Mouse (Mus musculus): ENCODE results near the gene Ubqln1. TPM values are rescaled to one million over a fixed set of nuclear protein-coding genes. Genes with fewer than 3 reads are reported as not detected.

Gene Ubqln1
- total and polyA plus RNA-seq, 3 experiments = 68.6 to 146 TPM; not detected in 1

DNA sequence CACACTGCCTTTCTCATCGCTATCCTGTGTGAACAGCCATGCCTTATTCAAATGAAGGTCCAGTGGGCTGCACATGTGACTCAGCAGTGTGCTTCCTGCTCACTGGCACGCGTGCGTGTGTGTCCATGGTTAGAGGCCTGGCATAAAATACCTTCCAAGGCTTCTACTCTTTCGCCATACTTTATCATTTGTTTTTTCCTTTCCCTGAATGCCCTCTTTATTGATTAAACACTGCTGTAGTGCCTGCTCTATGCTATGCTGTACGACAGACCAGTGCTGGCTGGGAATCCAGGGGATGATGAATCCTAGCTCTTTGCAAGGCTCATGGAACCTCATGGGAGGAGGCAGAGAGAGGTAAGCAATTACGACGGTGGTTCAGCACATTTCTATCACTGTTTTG is 16.6 kb upstream of the Ubqln1 start:
- Histone ChIP-seq H3K4me3 (ENCODE audit: control insufficient read depth in 1 of 2, insufficient read depth in 1 of 2, low read depth in 2 of 2, low read length in 2 of 2) (no peak overlapping the region), H3K79me2 (ENCODE audit: control insufficient read depth, insufficient read depth, low read length, poor library complexity) (no peaks in the 10 kb centered on the region), H3K4me1 (ENCODE audit: control insufficient read depth in 1 of 2, insufficient read depth in 2 of 2, low read length in 2 of 2) (peaks cover 0 to 4% of the 10 kb centered on the region in 2 experiments; a peak in 1 of 4 replicates), H3K9me3 (replicated peaks; ENCODE audit: insufficient read depth, low read length) (no peaks in the 10 kb centered on the region), H3K27me3 (ENCODE audit: control insufficient read depth in 1 of 2, insufficient read depth in 2 of 2, low read length in 2 of 2) (no peaks in the 10 kb centered on the region), H3K9ac (ENCODE audit: control insufficient read depth, low read depth, low read length, poor library complexity, severe bottlenecking) (no peak overlapping the region), H3K27ac (ENCODE audit: control insufficient read depth, low read depth, low read length) (no peak overlapping the region), H3K36me3 (ENCODE audit: control insufficient read depth in 1 of 2, insufficient read depth in 2 of 2, low read length in 2 of 2) (peaks cover 0 to 8% of the 10 kb centered on the region in 2 experiments; a peak in 2 of 4 replicates)
- TF ChIP-seq CHD2 (IDR thresholded peaks at IDR 0.05; ENCODE audit: low read length) (no peak), MEF2A (IDR thresholded peaks at IDR 0.05; ENCODE audit: extremely low read depth, insufficient replicate concordance, low read depth, low read length, poor library complexity, severe bottlenecking) (no peak), MYC (IDR thresholded peaks at IDR 0.05; ENCODE audit: low read depth, low read length) (no peak), ELF1 (IDR thresholded peaks at IDR 0.05; ENCODE audit: low read depth, low read length) (no peak), USF2 (IDR thresholded peaks at IDR 0.05; ENCODE audit: borderline replicate concordance in 1 of 2, insufficient read depth in 1 of 2, low read depth in 1 of 2, low read length in 2 of 2) (no peak), MXI1 (IDR thresholded peaks at IDR 0.05; ENCODE audit: low read depth, low read length) (no peak), ETS1 (IDR thresholded peaks at IDR 0.05; ENCODE audit: low read depth, low read length) (no peak), POLR2AphosphoS2 (IDR thresholded peaks at IDR 0.05; ENCODE audit: low read length) (no peak), E2F4 (IDR thresholded peaks at IDR 0.05; ENCODE audit: borderline replicate concordance, low read depth, low read length) (no peak), NELFE (IDR thresholded peaks at IDR 0.05; ENCODE audit: low read depth, low read length) (no peak), JUND (IDR thresholded peaks at IDR 0.05; ENCODE audit: low read depth, low read length) (no peak)
- DNase-seq (ENCODE audit: low read depth, low spot score) = no peak

GRCm38 (mm10) chr13:58228624-58229023 is 13.2 kb upstream of the Ubqln1 start:
- Histone ChIP-seq H3K27me3 (ENCODE audit: control insufficient read depth in 1 of 2, insufficient read depth in 2 of 2, low read length in 2 of 2) (no peaks in the 10 kb centered on the region), H3K36me3 (ENCODE audit: control insufficient read depth in 1 of 2, insufficient read depth in 2 of 2, low read length in 2 of 2) (peaks cover 0 to 8% of the 10 kb centered on the region in 2 experiments; a peak in 1 of 4 replicates), H3K4me1 (ENCODE audit: control insufficient read depth in 1 of 2, insufficient read depth in 2 of 2, low read length in 2 of 2) (peaks cover 0 to 4% of the 10 kb centered on the region in 2 experiments; a peak in 1 of 4 replicates), H3K27ac (ENCODE audit: control insufficient read depth, low read depth, low read length) (no peak overlapping the region), H3K9me3 (replicated peaks; ENCODE audit: insufficient read depth, low read length) (no peaks in the 10 kb centered on the region), H3K9ac (ENCODE audit: control insufficient read depth, low read depth, low read length, poor library complexity, severe bottlenecking) (no peak overlapping the region), H3K4me3 (ENCODE audit: control insufficient read depth in 1 of 2, insufficient read depth in 1 of 2, low read depth in 2 of 2, low read length in 2 of 2) (no peak overlapping the region), H3K79me2 (ENCODE audit: control insufficient read depth, insufficient read depth, low read length, poor library complexity) (no peaks in the 10 kb centered on the region)
- DNase-seq (ENCODE audit: low read depth, low spot score) = peak; percentile 39
- no peak for TF ChIP-seq MYC (IDR thresholded peaks at IDR 0.05; ENCODE audit: low read depth, low read length)
- no peak for TF ChIP-seq MAZ (IDR thresholded peaks at IDR 0.05; ENCODE audit: low read depth, low read length)
- TF ChIP-seq MYB (IDR thresholded peaks at IDR 0.05; ENCODE audit: low read depth, low read length) = no peak
- no peak for TF ChIP-seq KAT2A (conservative IDR thresholded peaks at IDR 0.05; ENCODE audit: low read depth, low read length)
- TF ChIP-seq EP300 (IDR thresholded peaks at IDR 0.05; ENCODE audit: low read depth in 1 of 2, low read length in 2 of 2) = peak; percentile 39 to 59; a peak in 2 of 4 replicates
- no peak for TF ChIP-seq ZKSCAN1 (IDR thresholded peaks at IDR 0.05; ENCODE audit: low read depth, low read length)
- peak; percentile 63; the same call in 1 of the 2 replicates for TF ChIP-seq GATA1 (IDR thresholded peaks at IDR 0.05; ENCODE audit: low read depth, low read length)
- no peak for TF ChIP-seq NRF1 (IDR thresholded peaks at IDR 0.05; ENCODE audit: insufficient read depth, low read depth, low read length, poor library complexity, severe bottlenecking)
- no peak for TF ChIP-seq POLR2AphosphoS2 (IDR thresholded peaks at IDR 0.05; ENCODE audit: low read length)
- no peak for TF ChIP-seq CTCF (IDR thresholded peaks at IDR 0.05 in 2 of 3, conservative IDR thresholded peaks at IDR 0.05 in 1 of 3; ENCODE audit: control insufficient read depth in 1 of 3, insufficient read depth in 1 of 3, low read depth in 2 of 3, low read length in 3 of 3, poor library complexity in 1 of 3, severe bottlenecking in 1 of 3)
- TF ChIP-seq RCOR1 (IDR thresholded peaks at IDR 0.05; ENCODE audit: low read depth, low read length) = peak; percentile 23; the same call in 1 of the 2 replicates
- TF ChIP-seq TCF12 (IDR thresholded peaks at IDR 0.05; ENCODE audit: low read depth, low read length) = 0 out of 2 replicates have a peak, but pooled peaks have one; percentile 17
